Mouse (Mus musculus) myocyte (in vitro differentiated cells): Measurements from ENCODE around the gene Numa1.

ENCODE experiments used
- CEBPB ChIP-seq: IDR thresholded peaks from 2 replicates; pipeline ENCODE4 v1.6.1; 2011; ENCODE audit warnings: mild to moderate bottlenecking, moderate library complexity; ENCODE audit not compliant: poor library complexity, insufficient read depth, severe bottlenecking
- E2F4 ChIP-seq: IDR thresholded peaks from one replicate; pipeline ENCODE4 v1.6.1; 2011; ENCODE audit warnings: mild to moderate bottlenecking, control low read depth, moderate library complexity; ENCODE audit not compliant: insufficient read depth
- MAX ChIP-seq: IDR thresholded peaks from one replicate; pipeline ENCODE4 v1.6.1; 2011; ENCODE audit warnings: low read depth, mild to moderate bottlenecking, control low read depth
- MYOD1 ChIP-seq, 3 experiments: IDR thresholded peaks; one replicate each; pipeline ENCODE4 v1.6.1; 2011; ENCODE audit warnings: control low read depth in 2 of 3, low read depth in 2 of 3, mild to moderate bottlenecking in 2 of 3, moderate library complexity in 1 of 3; ENCODE audit not compliant: insufficient read length in 2 of 3, control insufficient read depth in 1 of 3
- MYOG ChIP-seq, 3 experiments: IDR thresholded peaks; one replicate each; pipeline ENCODE4 v1.6.1; 2011; ENCODE audit warnings: control low read depth in 2 of 3, low read depth in 2 of 3, mild to moderate bottlenecking in 2 of 3; ENCODE audit not compliant: insufficient read length in 2 of 3, control insufficient read depth in 1 of 3, insufficient read depth in 1 of 3
- POLR2A ChIP-seq: IDR thresholded peaks from one replicate; pipeline ENCODE4 v1.6.1; 2011; ENCODE audit warnings: low read depth, mild to moderate bottlenecking, control low read depth, moderate library complexity; ENCODE audit not compliant: insufficient read length
- POLR2AphosphoS2 ChIP-seq: IDR thresholded peaks from one replicate; pipeline ENCODE4 v1.6.1; 2011; ENCODE audit warnings: low read depth, control low read depth; ENCODE audit not compliant: insufficient read length
- REST ChIP-seq: IDR thresholded peaks from one replicate; pipeline ENCODE4 v1.6.1; 2011; ENCODE audit warnings: mild to moderate bottlenecking, control low read depth, moderate library complexity; ENCODE audit not compliant: insufficient read depth, insufficient read length
- SRF ChIP-seq: IDR thresholded peaks from one replicate; pipeline ENCODE4 v1.6.1; 2011; ENCODE audit warnings: low read depth; ENCODE audit not compliant: control insufficient read depth, insufficient read length
- TCF12 ChIP-seq: IDR thresholded peaks from one replicate; pipeline ENCODE4 v1.6.1; 2011; ENCODE audit warnings: mild to moderate bottlenecking, control low read depth; ENCODE audit not compliant: poor library complexity, insufficient read depth, severe bottlenecking
- TCF3 ChIP-seq: IDR thresholded peaks from one replicate; pipeline ENCODE4 v1.6.1; 2011; ENCODE audit warnings: low read depth, control low read depth; ENCODE audit not compliant: insufficient read length
- USF1 ChIP-seq: IDR thresholded peaks from one replicate; pipeline ENCODE4 v1.6.1; 2011; ENCODE audit warnings: low read depth, mild to moderate bottlenecking, control low read depth, moderate library complexity

DNA sequence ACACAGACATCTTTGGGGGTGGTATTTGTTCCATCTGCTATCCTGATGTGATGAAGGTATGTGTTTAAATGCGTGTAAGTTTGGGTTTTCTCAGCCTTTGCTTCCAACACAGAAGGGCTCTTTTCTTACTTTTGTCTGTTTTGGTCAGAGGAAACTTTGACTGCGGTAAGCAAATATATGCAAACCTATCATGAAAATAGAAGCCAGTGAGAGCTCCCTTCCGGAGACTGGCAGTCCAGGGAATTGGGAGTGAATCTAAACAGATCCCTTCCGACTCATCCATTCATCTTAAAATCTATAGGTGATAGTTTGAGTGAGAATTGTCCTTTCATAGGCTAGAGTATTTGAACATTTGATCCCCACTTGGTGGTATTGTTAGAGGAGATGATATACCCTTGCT, 45.5 kb upstream of the Numa1 start:
- TF ChIP-seq TCF12 (no peak), USF1 (no peak), POLR2A (no peak), MYOD1 (IDR thresholded peaks at IDR 0.05; ENCODE audit: control insufficient read depth in 1 of 3, insufficient read length in 2 of 3, low read depth in 2 of 3) (no peak), POLR2AphosphoS2 (no peak), E2F4 (no peak), MYOG (IDR thresholded peaks at IDR 0.05; ENCODE audit: control insufficient read depth in 1 of 3, insufficient read depth in 1 of 3, insufficient read length in 2 of 3, low read depth in 2 of 3) (no peak), MAX (no peak), SRF (no peak), REST (no peak), CEBPB (no peak), TCF3 (no peak)
